Mouse (Mus musculus): ENCODE results near the gene Atp13a3. TPM values are rescaled to one million over a fixed set of nuclear protein-coding genes. Genes with fewer than 3 reads are reported as not detected.

Atp13a3 gene
- polyA plus RNA-seq, 1 experiment from 2014 or later, result 17.4 TPM

GRCm38 (mm10) chr16:30296601-30297275, 109.0 kb downstream of the Atp13a3 start:
- no peaks in the 10 kb centered on the region for H3K36me3 ChIP-seq (ENCODE audit: insufficient read depth)

GRCm38 (mm10) chr16:30295106-30295505, 110.7 kb downstream of the Atp13a3 start:
- Histone ChIP-seq H3K36me3 (ENCODE audit: insufficient read depth) (no peaks in the 10 kb centered on the region), H3K4me1 (ENCODE audit: insufficient read depth) (no peaks in the 10 kb centered on the region), H3K9ac (no peak overlapping the region), H3K4me2 (no peak overlapping the region), H3K27me3 (ENCODE audit: insufficient read depth, low read length) (no peaks in the 10 kb centered on the region), H3K4me3 (ENCODE audit: low read depth, low read length) (no peak overlapping the region), H3K9me3 (ENCODE audit: low read depth, low read length) (no peaks in the 10 kb centered on the region), H3K27ac (ENCODE audit: low read depth) (no peak overlapping the region)
- ATAC-seq (ENCODE audit: insufficient read depth), result no peak
- no peak for DNase-seq
- TF ChIP-seq CTCF (IDR thresholded peaks at IDR 0.05; ENCODE audit: low read depth), result no peak
- WGBS, result 84% methylated on average over 7 of the region's 7 CpGs

More at GRCm38 (mm10) chr16:30296601-30297275, 109.0 kb downstream of the Atp13a3 start:
- no peaks in the 10 kb centered on the region for H3K27me3 ChIP-seq (ENCODE audit: insufficient read depth, low read length)
- no peak overlapping the region for H3K4me2 ChIP-seq
- H3K9me3 ChIP-seq (ENCODE audit: low read depth, low read length), result no peaks in the 10 kb centered on the region
- no peaks in the 10 kb centered on the region for H3K4me1 ChIP-seq (ENCODE audit: insufficient read depth)
- DNase-seq (no peak), ATAC-seq (ENCODE audit: insufficient read depth) (no peak)
- WGBS, result 81% methylated on average over 11 of the region's 11 CpGs
- H3K9ac ChIP-seq, result no peak overlapping the region
- H3K27ac ChIP-seq (ENCODE audit: low read depth), result no peak overlapping the region
- no peak for TF ChIP-seq CTCF (IDR thresholded peaks at IDR 0.05; ENCODE audit: low read depth)
- no peak overlapping the region for H3K4me3 ChIP-seq (ENCODE audit: low read depth, low read length)

GRCm38 (mm10) chr16:30290436-30290835, 115.3 kb downstream of the Atp13a3 start:
- no peak for TF ChIP-seq CTCF (IDR thresholded peaks at IDR 0.05; ENCODE audit: low read depth)
- Histone ChIP-seq H3K27me3 (ENCODE audit: insufficient read depth, low read length) (no peaks in the 10 kb centered on the region), H3K27ac (ENCODE audit: low read depth) (no peak overlapping the region), H3K9ac (no peak overlapping the region), H3K4me2 (no peak overlapping the region), H3K9me3 (ENCODE audit: low read depth, low read length) (no peaks in the 10 kb centered on the region), H3K4me3 (ENCODE audit: low read depth, low read length) (no peak overlapping the region), H3K36me3 (ENCODE audit: insufficient read depth) (no peaks in the 10 kb centered on the region), H3K4me1 (ENCODE audit: insufficient read depth) (no peaks in the 10 kb centered on the region)
- no peak for DNase-seq
- ATAC-seq (ENCODE audit: insufficient read depth), result no peak
- 51% methylated on average over 6 of the region's 6 CpGs for WGBS

GRCm38 (mm10) chr16:30285701-30286100, 120.1 kb downstream of the Atp13a3 start:
- Histone ChIP-seq H3K9ac (no peak overlapping the region), H3K4me2 (no peak overlapping the region), H3K4me1 (ENCODE audit: insufficient read depth) (peaks cover 7% of the 10 kb centered on the region; the same call in 1 of the 2 replicates), H3K27ac (ENCODE audit: low read depth) (no peak overlapping the region), H3K9me3 (ENCODE audit: low read depth, low read length) (no peaks in the 10 kb centered on the region), H3K36me3 (ENCODE audit: insufficient read depth) (no peaks in the 10 kb centered on the region), H3K27me3 (ENCODE audit: insufficient read depth, low read length) (peaks cover 16% of the 10 kb centered on the region), H3K4me3 (ENCODE audit: low read depth, low read length) (no peak overlapping the region)
- TF ChIP-seq CTCF (IDR thresholded peaks at IDR 0.05; ENCODE audit: low read depth), result no peak
- no peak for DNase-seq
- no peak for ATAC-seq (ENCODE audit: insufficient read depth)
- WGBS, result 65% methylated on average over 4 of the region's 4 CpGs

GRCm38 (mm10) chr16:30283743-30284337, 121.9 kb downstream of the Atp13a3 start:
- TF ChIP-seq CTCF (IDR thresholded peaks at IDR 0.05; ENCODE audit: low read depth), result peak; percentile 88
- Histone ChIP-seq H3K9me3 (ENCODE audit: low read depth, low read length) (no peaks in the 10 kb centered on the region), H3K4me2 (peak overlapping the region; percentile 59), H3K9ac (no peak overlapping the region), H3K27ac (ENCODE audit: low read depth) (no peak overlapping the region), H3K27me3 (ENCODE audit: insufficient read depth, low read length) (peaks cover 16% of the 10 kb centered on the region), H3K36me3 (ENCODE audit: insufficient read depth) (no peaks in the 10 kb centered on the region), H3K4me3 (ENCODE audit: low read depth, low read length) (peak overlapping the region; percentile 8; the same call in 1 of the 2 replicates), H3K4me1 (ENCODE audit: insufficient read depth) (peaks cover 10% of the 10 kb centered on the region; the same call in 1 of the 2 replicates)
- ATAC-seq (ENCODE audit: insufficient read depth) (0 out of 2 replicates have a peak, but pooled peaks have one; percentile 23), DNase-seq (peak; percentile 86)
- WGBS, result 1% methylated on average over 15 of the region's 15 CpGs

GRCm38 (mm10) chr16:30282844-30283495, 122.8 kb downstream of the Atp13a3 start, which contains the start of gene Lrrc15:
Gene Lrrc15 (minus strand): TSS chr16:30283256.
- H3K4me2 ChIP-seq, result peak within 1 kb of the TSS; percentile 59
- TF ChIP-seq CTCF (IDR thresholded peaks at IDR 0.05; ENCODE audit: low read depth), result peak; percentile 42
- peak; percentile 48; the same call in 1 of the 2 replicates for ATAC-seq (ENCODE audit: insufficient read depth)

More at GRCm38 (mm10) chr16:30282844-30283495, 122.8 kb downstream of the Atp13a3 start, which contains the start of gene Lrrc15:
- Histone ChIP-seq H3K27me3 (ENCODE audit: insufficient read depth, low read length) (peaks cover 16% of the 10 kb centered on the region), H3K4me1 (ENCODE audit: insufficient read depth) (peaks cover 10% of the 10 kb centered on the region; the same call in 1 of the 2 replicates), H3K9ac (peak within 1 kb of the TSS; percentile 15; the same call in 1 of the 2 replicates), H3K4me3 (ENCODE audit: low read depth, low read length) (peak within 1 kb of the TSS; percentile 25), H3K27ac (ENCODE audit: low read depth) (no peak within 1 kb of the TSS), H3K9me3 (ENCODE audit: low read depth, low read length) (no peaks in the 10 kb centered on the region), H3K36me3 (ENCODE audit: insufficient read depth) (no peaks in the 10 kb centered on the region)
- peak; percentile 55 for DNase-seq
- WGBS, result 7% methylated on average over 34 of the region's 34 CpGs
